Mouse (Mus musculus) intestine, embryonic 15.5 days (tissue): Measurements from ENCODE around the gene Cmtr1. TPM values are rescaled to one million over a fixed set of nuclear protein-coding genes. Genes with fewer than 3 reads are reported as not detected.
"Not testable (repeated sequence)": the region's sequence is repeated elsewhere in the genome, so short reads cannot be mapped to it uniquely, and the experiment has no call there.

Experiments used
- ATAC-seq: fragments of 200-750 bp; cut with Nextera tagmentation; 2 replicates; pipeline ENCODE4 v1.8.0; 2017; ENCODE audit warnings: moderate TSS enrichment, moderate library complexity
- H3K27ac ChIP-seq: fragments of 300-500 bp; sonication (generic); 2 replicates; pipeline ENCODE4 v1.5.1; 2015; ENCODE audit warnings: mild to moderate bottlenecking, inconsistent platforms
- H3K27me3 ChIP-seq: fragments of 300-500 bp; sonication (generic); replicated peaks from 2 replicates; pipeline ENCODE4 v1.6.1; 2015; ENCODE audit warnings: inconsistent platforms
- H3K36me3 ChIP-seq: fragments of 300-500 bp; sonication (generic); 2 replicates; pipeline ENCODE4 v1.6.1; 2015; ENCODE audit warnings: inconsistent platforms
- H3K4me1 ChIP-seq: fragments of 300-500 bp; sonication (generic); replicated peaks from 2 replicates; pipeline ENCODE4 v1.6.1; 2015; ENCODE audit warnings: inconsistent platforms
- H3K4me2 ChIP-seq: fragments of 300-500 bp; sonication (generic); replicated peaks from 2 replicates; pipeline ENCODE4 v1.6.1; 2015; ENCODE audit warnings: mild to moderate bottlenecking, inconsistent platforms
- H3K4me3 ChIP-seq: fragments of 300-500 bp; sonication (generic); replicated peaks from 2 replicates; pipeline ENCODE4 v1.5.1; 2015; ENCODE audit warnings: inconsistent platforms
- H3K9ac ChIP-seq: fragments of 300-500 bp; sonication (generic); 2 replicates; pipeline ENCODE4 v1.6.1; 2015; ENCODE audit warnings: inconsistent platforms
- H3K9me3 ChIP-seq: fragments of 300-500 bp; sonication (generic); 2 replicates; pipeline ENCODE4 v1.6.1; 2016; ENCODE audit warnings: inconsistent platforms
- WGBS: fragments of 180-500 bp; shearing (Covaris S2); methylation state at CpG from one replicate; pipeline ENCODE4 v1.1.7; 2015; 5-methylcytosine and 5-hydroxymethylcytosine counted together
- polyA plus RNA-seq: library from polyadenylated mRNA; unstranded; fragments of >200 nt; fragmentation: Nextera tagmentation; extraction: Ambion mirVana; gene quantifications from 2 replicates; pipeline ENCODE4 v1.2.1, GENCODE M21; 2015

The Cmtr1 gene
- polyA plus RNA-seq, result 91.1 and 94.7 TPM in 2 replicates

GRCm38 (mm10) chr17:29660076-29660761 is at the start of gene Cmtr1:
Gene Cmtr1, plus strand, starts transcription at chr17:29660595.
- H3K4me2 ChIP-seq, result peak within 1 kb of the TSS; percentile 80
- peaks cover 7% of the 10 kb centered on the region for H3K36me3 ChIP-seq
- H3K9me3 ChIP-seq, result no peaks in the 10 kb centered on the region
- peak within 1 kb of the TSS; percentile 88 for H3K9ac ChIP-seq
- H3K4me1 ChIP-seq, result 0 out of 2 replicates have a peak, but pooled peaks cover 3% of the 10 kb centered on the region
- no peaks in the 10 kb centered on the region for H3K27me3 ChIP-seq
- H3K4me3 ChIP-seq, result peak within 1 kb of the TSS; percentile 92
- peak within 1 kb of the TSS; percentile 92 for H3K27ac ChIP-seq
- under 1% methylated on average over 41 of the region's 41 CpGs for WGBS
- ATAC-seq, result peak; percentile 99

GRCm38 (mm10) chr17:29613453-29613852 is 46.9 kb upstream of the Cmtr1 start:
- H3K9me3 ChIP-seq, H3K9ac ChIP-seq, H3K36me3 ChIP-seq, ATAC-seq, H3K27ac ChIP-seq, H3K4me3 ChIP-seq, H3K27me3 ChIP-seq, H3K4me2 ChIP-seq: not testable (repeated sequence)
- H3K4me1 ChIP-seq, result peaks cover 15% of the 10 kb centered on the region; the same call in 1 of the 2 replicates
- 85% methylated on average over 5 of the region's 5 CpGs for WGBS

GRCm38 (mm10) chr17:29614115-29615023 is 46.0 kb upstream of the Cmtr1 start, which contains the start of the genes Rnf8 and Gm28043:
Gene Rnf8, plus strand, starts transcription at chr17:29614790.
Gene Gm28043, plus strand, starts transcription at chr17:29614876.
- H3K27ac ChIP-seq, result peak within 1 kb of the TSS; percentile 96
- peak within 1 kb of the TSS; percentile 75 for H3K4me2 ChIP-seq
- 1% methylated on average over 52 of the region's 52 CpGs for WGBS
- H3K9me3 ChIP-seq, result no peaks in the 10 kb centered on the region
- peak within 1 kb of the TSS; percentile 99 for H3K4me3 ChIP-seq
- H3K27me3 ChIP-seq, result no peaks in the 10 kb centered on the region
- H3K36me3 ChIP-seq, result no peaks in the 10 kb centered on the region
- peaks cover 15% of the 10 kb centered on the region; the same call in 1 of the 2 replicates for H3K4me1 ChIP-seq
- peak within 1 kb of the TSS; percentile 96 for H3K9ac ChIP-seq
- ATAC-seq, result peak; percentile 97

- whole genome bisulfite sequencing, result under 1% methylated on average over 43 of the region's 43 CpGs
- no peaks in the 10 kb centered on the region for H3K27me3 ChIP-seq
These were observed 45.3 kb upstream of the Cmtr1 start for GRCm38 (mm10) chr17:29615024-29615551.

GRCm38 (mm10) chr17:29615616-29616015 is 44.8 kb upstream of the Cmtr1 start:
- Histone ChIP-seq H3K27me3 (no peaks in the 10 kb centered on the region), H3K36me3 (0 out of 2 replicates have a peak, but pooled peaks cover 4% of the 10 kb centered on the region), H3K4me3 (peak overlapping the region; percentile 99), H3K4me1 (peaks cover 15% of the 10 kb centered on the region; the same call in 1 of the 2 replicates), H3K4me2 (peak overlapping the region; percentile 75), H3K27ac (peak overlapping the region; percentile 96), H3K9me3 (no peaks in the 10 kb centered on the region), H3K9ac (peak overlapping the region; percentile 96)
- 10% methylated on average over 4 of the region's 4 CpGs for WGBS
- no peak for ATAC-seq

More at GRCm38 (mm10) chr17:29615024-29615551, 45.3 kb upstream of the Cmtr1 start:
- peak overlapping the region; percentile 75 for H3K4me2 ChIP-seq
- peak overlapping the region; percentile 96 for H3K9ac ChIP-seq
- H3K36me3 ChIP-seq, result 0 out of 2 replicates have a peak, but pooled peaks cover 3% of the 10 kb centered on the region
- peaks cover 15% of the 10 kb centered on the region; the same call in 1 of the 2 replicates for H3K4me1 ChIP-seq
- H3K9me3 ChIP-seq, result no peaks in the 10 kb centered on the region
- H3K4me3 ChIP-seq, result peak overlapping the region; percentile 99
- H3K27ac ChIP-seq, result peak overlapping the region; percentile 96
- ATAC-seq, result peak; percentile 73

- Histone ChIP-seq H3K4me2 (no peak overlapping the region), H3K9ac (no peak overlapping the region), H3K4me3 (no peak overlapping the region), H3K4me1 (peaks cover 15% of the 10 kb centered on the region; the same call in 1 of the 2 replicates), H3K27ac (no peak overlapping the region), H3K27me3 (no peaks in the 10 kb centered on the region), H3K9me3 (no peaks in the 10 kb centered on the region), H3K36me3 (peaks cover 26% of the 10 kb centered on the region)
- no peak for ATAC-seq
- 86% methylated on average over 3 of the region's 3 CpGs for whole genome bisulfite sequencing
These were observed 41.2 kb upstream of the Cmtr1 start for GRCm38 (mm10) chr17:29619231-29619630.

- no peak for ATAC-seq
- H3K36me3 ChIP-seq, result peaks cover 51% of the 10 kb centered on the region
- H3K27ac ChIP-seq, result no peak overlapping the region
- no peak overlapping the region for H3K4me3 ChIP-seq
- no peak overlapping the region for H3K4me2 ChIP-seq
- H3K9me3 ChIP-seq, result no peaks in the 10 kb centered on the region
- H3K27me3 ChIP-seq, result no peaks in the 10 kb centered on the region
- H3K4me1 ChIP-seq, result no peaks in the 10 kb centered on the region
- WGBS, result 80% methylated on average over 8 of the region's 8 CpGs
- no peak overlapping the region for H3K9ac ChIP-seq
These were observed 36.9 kb upstream of the Cmtr1 start for GRCm38 (mm10) chr17:29623488-29623887.

GRCm38 (mm10) chr17:29627285-29627684 is 33.1 kb upstream of the Cmtr1 start:
- Histone ChIP-seq H3K4me1 (no peaks in the 10 kb centered on the region), H3K9ac (no peak overlapping the region), H3K27ac (no peak overlapping the region), H3K4me2 (no peak overlapping the region), H3K27me3 (no peaks in the 10 kb centered on the region), H3K36me3 (peaks cover 52% of the 10 kb centered on the region), H3K4me3 (no peak overlapping the region), H3K9me3 (no peaks in the 10 kb centered on the region)
- ATAC-seq, result no peak
- WGBS, result 90% methylated on average over 9 of the region's 9 CpGs

- Histone ChIP-seq H3K27ac (no peak overlapping the region), H3K4me1 (no peaks in the 10 kb centered on the region), H3K36me3 (peaks cover 39% of the 10 kb centered on the region), H3K9me3 (no peaks in the 10 kb centered on the region), H3K4me3 (no peak overlapping the region), H3K4me2 (no peak overlapping the region), H3K9ac (no peak overlapping the region), H3K27me3 (no peaks in the 10 kb centered on the region)
- 94% methylated on average over 5 of the region's 5 CpGs for WGBS
- ATAC-seq, result no peak
These were observed 31.4 kb upstream of the Cmtr1 start for GRCm38 (mm10) chr17:29628946-29629345.

- Histone ChIP-seq H3K36me3 (peaks cover 39% of the 10 kb centered on the region), H3K4me3 (no peak overlapping the region)
These were observed 30.8 kb upstream of the Cmtr1 start for GRCm38 (mm10) chr17:29629620-29630019.

GRCm38 (mm10) chr17:29632312-29632711 is 28.1 kb upstream of the Cmtr1 start:
- Histone ChIP-seq H3K27me3 (no peaks in the 10 kb centered on the region), H3K4me1 (no peaks in the 10 kb centered on the region), H3K36me3 (peaks cover 30% of the 10 kb centered on the region), H3K9ac (no peak overlapping the region), H3K4me2 (no peak overlapping the region), H3K4me3 (no peak overlapping the region), H3K9me3 (no peaks in the 10 kb centered on the region), H3K27ac (no peak overlapping the region)
- WGBS, result 93% methylated on average over 11 of the region's 11 CpGs
- no peak for ATAC-seq

More at GRCm38 (mm10) chr17:29629620-29630019, 30.8 kb upstream of the Cmtr1 start:
- no peaks in the 10 kb centered on the region for H3K4me1 ChIP-seq
- no peak overlapping the region for H3K27ac ChIP-seq
- no peak overlapping the region for H3K4me2 ChIP-seq
- H3K9ac ChIP-seq, result no peak overlapping the region
- 70% methylated on average over 5 of the region's 5 CpGs for WGBS
- no peaks in the 10 kb centered on the region for H3K27me3 ChIP-seq
- ATAC-seq, result 0 out of 2 replicates have a peak, but pooled peaks have one; percentile 39
- no peaks in the 10 kb centered on the region for H3K9me3 ChIP-seq

GRCm38 (mm10) chr17:29635492-29635891 is 24.9 kb upstream of the Cmtr1 start:
- no peak overlapping the region for H3K9ac ChIP-seq

More at GRCm38 (mm10) chr17:29635492-29635891, 24.9 kb upstream of the Cmtr1 start:
- no peak for ATAC-seq
- Histone ChIP-seq H3K9me3 (no peaks in the 10 kb centered on the region), H3K36me3 (peaks cover 19% of the 10 kb centered on the region; the same call in 1 of the 2 replicates), H3K27me3 (no peaks in the 10 kb centered on the region), H3K27ac (no peak overlapping the region), H3K4me3 (no peak overlapping the region), H3K4me1 (no peaks in the 10 kb centered on the region), H3K4me2 (no peak overlapping the region)
- WGBS, result 88% methylated on average over 8 of the region's 8 CpGs
